Mouse (Mus musculus) E14TG2a.4 (cell line): ENCODE results near the gene Trim23.

Experiments used
- H3K27me3 ChIP-seq: 2 replicates; pipeline ENCODE4 v1.6.1; 2014; ENCODE audit warnings: low read length, control low read depth; ENCODE audit not compliant: insufficient read depth
- H3K36me3 ChIP-seq: 2 replicates; pipeline ENCODE4 v1.6.1; 2014; ENCODE audit warnings: low read length, control low read depth; ENCODE audit not compliant: insufficient read depth
- H3K4me1 ChIP-seq: replicated peaks from 2 replicates; pipeline ENCODE4 v1.6.1; 2014; ENCODE audit warnings: low read depth, low read length, control low read depth
- H3K4me3 ChIP-seq: replicated peaks from 2 replicates; pipeline ENCODE4 v1.5.1; 2014; ENCODE audit warnings: mild to moderate bottlenecking, low read length
- H3K9me3 ChIP-seq: 2 replicates; pipeline ENCODE4 v1.6.1; 2014; ENCODE audit warnings: low read length, control low read depth
- CTCF ChIP-seq: conservative IDR thresholded peaks from 2 replicates; pipeline ENCODE4 v1.5.1; 2014; ENCODE audit warnings: low read length
- NANOG ChIP-seq: IDR thresholded peaks from 2 replicates; pipeline ENCODE4 v1.6.1; 2014; ENCODE audit warnings: borderline replicate concordance, low read length, mixed read lengths
- POU5F1 ChIP-seq: IDR thresholded peaks from 2 replicates; pipeline ENCODE4 v1.6.1; 2014; ENCODE audit warnings: low read length, borderline replicate concordance

The Trim23 gene

GRCm38 (mm10) chr13:104178650-104179121 is at the start of gene Trim23:
Gene Trim23 (plus strand): TSS chr13:104178797.
- peaks cover 36% of the 10 kb centered on the region for H3K4me1 ChIP-seq
- peaks cover 33% of the 10 kb centered on the region for H3K36me3 ChIP-seq
- TF ChIP-seq NANOG (no peak), POU5F1 (no peak)
- no peaks in the 10 kb centered on the region for H3K9me3 ChIP-seq
- peak within 1 kb of the TSS; percentile 93 for H3K4me3 ChIP-seq
- no peaks in the 10 kb centered on the region for H3K27me3 ChIP-seq

GRCm38 (mm10) chr13:104132561-104132960 is 46.0 kb upstream of the Trim23 start:
- no peaks in the 10 kb centered on the region for H3K27me3 ChIP-seq
- TF ChIP-seq POU5F1: no peak
- no peak for TF ChIP-seq NANOG
- TF ChIP-seq CTCF: no peak
- H3K4me3 ChIP-seq: no peak overlapping the region
- no peaks in the 10 kb centered on the region for H3K9me3 ChIP-seq
- no peaks in the 10 kb centered on the region for H3K4me1 ChIP-seq
- peaks cover 24% of the 10 kb centered on the region for H3K36me3 ChIP-seq

DNA sequence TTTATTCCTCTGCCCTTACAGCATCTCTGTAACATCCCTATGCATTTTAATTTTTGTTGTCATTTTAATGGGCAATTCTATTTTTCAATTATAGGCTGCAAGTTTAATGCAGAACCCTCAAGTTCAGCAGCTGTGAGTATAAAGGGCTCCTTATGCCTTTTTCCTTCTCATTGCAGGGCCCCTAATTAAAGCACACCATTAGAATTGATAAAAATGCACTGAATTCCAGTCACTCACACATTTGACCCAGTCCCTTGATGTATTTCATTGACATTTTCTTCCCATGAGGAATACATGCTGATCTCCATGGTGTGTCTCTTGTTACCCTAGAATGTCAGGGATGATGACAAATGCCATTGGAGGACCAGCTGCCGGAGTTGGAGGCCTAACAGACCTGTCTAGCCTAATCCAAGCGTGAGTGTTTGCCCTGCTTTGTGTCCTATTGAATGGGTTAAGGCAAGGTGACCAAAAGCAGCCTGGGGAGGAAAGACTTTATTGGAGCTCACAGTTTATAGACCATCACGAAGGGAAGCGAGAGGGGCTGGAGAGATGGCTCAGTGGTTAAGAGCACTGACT is 44.0 kb upstream of the Trim23 start:
- Histone ChIP-seq H3K4me3 (no peak overlapping the region), H3K36me3 (peaks cover 28% of the 10 kb centered on the region), H3K27me3 (no peaks in the 10 kb centered on the region), H3K4me1 (no peaks in the 10 kb centered on the region), H3K9me3 (no peaks in the 10 kb centered on the region)
- TF ChIP-seq POU5F1: no peak
- TF ChIP-seq NANOG: no peak
- TF ChIP-seq CTCF: no peak

DNA sequence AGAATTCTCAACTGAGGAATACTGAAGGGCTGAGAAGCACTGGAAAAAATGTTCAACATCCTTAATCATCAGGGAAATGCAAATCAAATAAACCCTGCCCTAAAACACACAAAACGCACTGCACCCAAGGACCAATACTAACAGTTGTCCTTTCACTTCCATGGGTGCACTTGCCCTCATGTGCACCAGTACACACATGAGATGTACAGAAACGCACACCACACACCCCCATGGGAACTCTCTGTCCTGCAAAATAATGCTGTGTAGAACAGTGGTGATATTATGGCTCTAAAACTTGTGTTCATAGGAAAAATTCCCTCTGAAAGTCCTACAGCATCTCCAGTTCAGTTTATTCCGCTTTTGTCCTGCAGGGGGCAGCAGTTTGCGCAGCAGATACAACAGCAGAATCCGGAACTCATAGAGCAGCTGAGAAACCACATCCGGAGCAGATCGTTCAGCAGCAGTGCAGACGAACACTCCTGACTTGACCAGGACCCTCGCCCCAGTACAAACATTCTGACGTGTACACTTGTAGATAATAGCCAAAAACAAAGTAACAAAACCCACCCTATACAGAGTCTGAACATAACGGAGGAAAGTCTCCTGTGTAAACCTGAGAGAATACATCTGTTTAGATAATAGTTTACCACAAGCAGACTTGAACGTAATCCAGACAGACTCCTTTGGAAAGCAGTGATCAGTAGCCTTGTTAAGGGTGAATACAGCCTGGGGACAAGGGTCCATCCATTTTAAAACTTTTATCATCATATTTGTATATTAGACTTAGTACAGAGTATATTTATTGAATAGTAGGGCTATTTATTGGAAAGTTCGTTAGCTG is 39.0 kb upstream of the Trim23 start:
- H3K4me1 ChIP-seq: 0 out of 2 replicates have a peak, but pooled peaks cover 9% of the 10 kb centered on the region
- H3K9me3 ChIP-seq: no peaks in the 10 kb centered on the region
- TF ChIP-seq NANOG (no peak), CTCF (peak; percentile 95)
- H3K4me3 ChIP-seq: no peak overlapping the region
- peaks cover 69% of the 10 kb centered on the region for H3K36me3 ChIP-seq
- no peaks in the 10 kb centered on the region for H3K27me3 ChIP-seq

GRCm38 (mm10) chr13:104144871-104145270 is 33.7 kb upstream of the Trim23 start:
- Histone ChIP-seq H3K4me3 (no peak overlapping the region), H3K36me3 (peaks cover 96% of the 10 kb centered on the region), H3K9me3 (no peaks in the 10 kb centered on the region), H3K27me3 (no peaks in the 10 kb centered on the region), H3K4me1 (peaks cover 14% of the 10 kb centered on the region; the same call in 1 of the 2 replicates)
- TF ChIP-seq CTCF (no peak), NANOG (no peak), POU5F1 (no peak)

- H3K27me3 ChIP-seq: no peaks in the 10 kb centered on the region
- H3K4me1 ChIP-seq: peaks cover 10% of the 10 kb centered on the region; the same call in 1 of the 2 replicates
- peaks cover 95% of the 10 kb centered on the region for H3K36me3 ChIP-seq
- no peak overlapping the region for H3K4me3 ChIP-seq
- no peaks in the 10 kb centered on the region for H3K9me3 ChIP-seq
- TF ChIP-seq NANOG (no peak), CTCF (no peak), POU5F1 (no peak)
Measured at GRCm38 (mm10) chr13:104145646-104146045, 33.0 kb upstream of the Trim23 start.

- Histone ChIP-seq H3K4me3 (no peak overlapping the region), H3K27me3 (no peaks in the 10 kb centered on the region)
- no peak for TF ChIP-seq POU5F1
- no peak for TF ChIP-seq CTCF
- no peak for TF ChIP-seq NANOG
Measured at GRCm38 (mm10) chr13:104154180-104154579, 24.4 kb upstream of the Trim23 start.

DNA sequence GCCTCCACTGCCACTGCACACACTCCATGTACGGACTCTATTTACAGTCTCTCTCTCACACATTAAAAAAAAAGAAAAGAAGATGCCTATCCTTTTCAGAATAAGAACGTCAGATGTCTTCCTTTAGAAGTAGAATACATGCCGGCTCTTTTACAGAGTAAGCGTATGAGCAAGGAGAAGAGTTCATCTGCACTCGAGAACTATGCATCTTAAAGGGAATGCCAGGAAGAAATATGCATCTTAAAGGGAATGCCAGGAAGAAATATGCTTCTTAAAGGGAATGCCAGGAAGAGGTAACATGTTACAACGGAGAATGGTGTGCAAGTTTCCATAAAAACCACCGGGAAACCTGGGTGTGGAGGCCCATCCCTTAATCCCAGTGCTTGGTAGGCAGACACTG is 23.5 kb upstream of the Trim23 start:
- H3K9me3 ChIP-seq: no peaks in the 10 kb centered on the region
- H3K27me3 ChIP-seq: no peaks in the 10 kb centered on the region
- TF ChIP-seq POU5F1: no peak
- TF ChIP-seq NANOG: no peak
- TF ChIP-seq CTCF: no peak
- no peak overlapping the region for H3K4me3 ChIP-seq
- H3K4me1 ChIP-seq: no peaks in the 10 kb centered on the region
- peaks cover 77% of the 10 kb centered on the region for H3K36me3 ChIP-seq

More at GRCm38 (mm10) chr13:104154180-104154579, 24.4 kb upstream of the Trim23 start:
- Histone ChIP-seq H3K4me1 (no peaks in the 10 kb centered on the region), H3K9me3 (no peaks in the 10 kb centered on the region), H3K36me3 (peaks cover 76% of the 10 kb centered on the region)

DNA sequence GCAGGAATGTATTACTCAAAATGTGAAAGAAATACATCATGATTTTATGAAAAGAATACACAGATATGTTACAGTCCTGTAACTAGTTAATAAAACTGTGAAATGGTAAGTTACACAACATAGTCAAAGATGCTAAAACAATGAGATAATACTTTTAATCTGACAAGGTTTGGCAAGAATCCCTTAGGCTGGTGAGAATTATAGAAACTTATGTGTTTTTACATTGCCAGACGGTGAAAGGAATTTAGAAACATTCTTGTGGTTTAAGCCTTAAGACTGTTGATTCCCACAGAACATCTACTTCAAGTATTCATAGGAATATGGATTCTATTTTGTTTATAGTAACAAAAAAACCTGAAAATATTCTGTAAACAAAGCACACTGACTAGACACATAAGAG is 22.9 kb upstream of the Trim23 start:
- Histone ChIP-seq H3K4me1 (no peaks in the 10 kb centered on the region), H3K9me3 (no peaks in the 10 kb centered on the region), H3K27me3 (no peaks in the 10 kb centered on the region), H3K36me3 (peaks cover 77% of the 10 kb centered on the region), H3K4me3 (no peak overlapping the region)
- TF ChIP-seq NANOG (no peak), CTCF (no peak), POU5F1 (no peak)
